Mouse (Mus musculus): ENCODE measurements around the gene Vmn1r125. TPM values are rescaled to one million over a fixed set of nuclear protein-coding genes. Genes with fewer than 3 reads are reported as not detected.
"Not testable (repeated sequence)": the region's sequence is repeated elsewhere in the genome, so short reads cannot be mapped to it uniquely, and the experiment has no call there.

Gene Vmn1r125
- polyA plus RNA-seq (2015; fragmentation: Nextera tagmentation; extraction: Ambion mirVana), result not detected in 2 replicates

DNA sequence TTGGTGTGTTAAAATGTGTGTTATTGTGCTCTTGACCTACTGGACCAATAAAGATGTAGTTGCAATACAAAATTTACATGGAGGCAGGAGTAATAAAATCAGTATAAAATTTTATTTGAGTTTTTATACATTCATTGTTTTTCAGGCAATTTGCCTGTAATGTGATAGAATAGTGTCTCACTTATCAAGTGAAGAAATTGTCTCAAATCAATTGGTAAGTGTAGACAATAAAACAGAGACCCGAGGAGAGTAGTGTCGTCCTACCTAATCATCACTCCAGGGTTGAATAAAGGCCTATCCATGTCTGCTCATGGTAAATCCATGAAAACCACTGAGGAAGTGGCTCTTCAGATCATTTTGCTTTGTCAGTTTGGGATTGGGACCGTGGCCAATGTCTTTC lies at the start of gene Vmn1r125:
Gene Vmn1r125 (plus strand): TSS at position 301 of the 400 bp plus-strand sequence.
- not testable (repeated sequence) for H3K9ac ChIP-seq; H3K27ac ChIP-seq; H3K27me3 ChIP-seq (replicated peaks); H3K36me3 ChIP-seq; ATAC-seq; H3K4me2 ChIP-seq (replicated peaks); H3K9me3 ChIP-seq; H3K4me1 ChIP-seq (replicated peaks); H3K4me3 ChIP-seq (replicated peaks)
- WGBS, result 69% methylated on average over 3 of the region's 3 CpGs

- not testable (repeated sequence) for H3K4me3 ChIP-seq (replicated peaks); ATAC-seq; H3K27ac ChIP-seq; H3K27me3 ChIP-seq (replicated peaks); H3K9ac ChIP-seq; H3K4me2 ChIP-seq (replicated peaks); H3K9me3 ChIP-seq; H3K4me1 ChIP-seq (replicated peaks); H3K36me3 ChIP-seq
- 74% methylated on average over 4 of the region's 4 CpGs for WGBS
These were observed 11.5 kb upstream of the Vmn1r125 start, which contains the start of gene Vmn1r124 for GRCm38 (mm10) chr7:21260517-21260916. Gene Vmn1r124 (minus strand): TSS chr7:21260617.

GRCm38 (mm10) chr7:21301367-21301766 lies 29.4 kb downstream of the Vmn1r125 start, which contains the start of gene Vmn1r126:
Gene Vmn1r126 (minus strand): TSS chr7:21301467.
- not testable (repeated sequence) for H3K27ac ChIP-seq; H3K9me3 ChIP-seq; H3K4me2 ChIP-seq (replicated peaks); H3K4me3 ChIP-seq (replicated peaks); H3K4me1 ChIP-seq (replicated peaks); H3K9ac ChIP-seq; ATAC-seq; H3K27me3 ChIP-seq (replicated peaks); H3K36me3 ChIP-seq
- WGBS, result no CpG with 5 or more reads among the region's 5 CpGs

- not testable (repeated sequence) for H3K4me3 ChIP-seq (replicated peaks); H3K27me3 ChIP-seq (replicated peaks); H3K27ac ChIP-seq; H3K9ac ChIP-seq; ATAC-seq; H3K4me1 ChIP-seq (replicated peaks); H3K36me3 ChIP-seq; H3K9me3 ChIP-seq; H3K4me2 ChIP-seq (replicated peaks)
- WGBS, result no CpG with 5 or more reads among the region's 3 CpGs
These were observed 47.8 kb downstream of the Vmn1r125 start, which contains the start of gene Vmn1r127 for GRCm38 (mm10) chr7:21319761-21320160. Gene Vmn1r127 (minus strand): TSS chr7:21319861.

Other genes starting within 250 kb of the Vmn1r125 start
- not detected in 2 replicates for gene Vmn1r120, start 218.4 kb upstream of the Vmn1r125 start, polyA plus RNA-seq (2015; fragmentation: Nextera tagmentation; extraction: Ambion mirVana)
- gene Vmn1r121, start 173.7 kb upstream of the Vmn1r125 start, polyA plus RNA-seq (2015; fragmentation: Nextera tagmentation; extraction: Ambion mirVana), result not detected in 2 replicates
- gene Vmn1r122, start 138.1 kb upstream of the Vmn1r125 start, polyA plus RNA-seq (2015; fragmentation: Nextera tagmentation; extraction: Ambion mirVana), result not detected in 2 replicates
- gene Vmn1r123, start 110.0 kb upstream of the Vmn1r125 start, polyA plus RNA-seq (2015; fragmentation: Nextera tagmentation; extraction: Ambion mirVana), result not detected in 2 replicates
- gene Gm5157, start 81.8 kb upstream of the Vmn1r125 start, polyA plus RNA-seq (2015; fragmentation: Nextera tagmentation; extraction: Ambion mirVana), result not detected in 2 replicates
- not detected in 2 replicates for gene Vmn1r124, start 11.6 kb upstream of the Vmn1r125 start, polyA plus RNA-seq (2015; fragmentation: Nextera tagmentation; extraction: Ambion mirVana)
- not detected in 2 replicates for gene Vmn1r126, start 29.3 kb downstream of the Vmn1r125 start, polyA plus RNA-seq (2015; fragmentation: Nextera tagmentation; extraction: Ambion mirVana)
- gene Vmn1r127, start 47.7 kb downstream of the Vmn1r125 start, polyA plus RNA-seq (2015; fragmentation: Nextera tagmentation; extraction: Ambion mirVana), result not detected in 2 replicates
- not detected in 2 replicates for gene Vmn1r128, start 77.2 kb downstream of the Vmn1r125 start, polyA plus RNA-seq (2015; fragmentation: Nextera tagmentation; extraction: Ambion mirVana)
- gene Vmn1r129, start 89.1 kb downstream of the Vmn1r125 start, polyA plus RNA-seq (2015; fragmentation: Nextera tagmentation; extraction: Ambion mirVana), result not detected in 2 replicates
- not detected in 2 replicates for gene Gm6882, start 160.6 kb downstream of the Vmn1r125 start, polyA plus RNA-seq (2015; fragmentation: Nextera tagmentation; extraction: Ambion mirVana)
- not detected in 2 replicates for gene Vmn1r130, start 239.6 kb downstream of the Vmn1r125 start, polyA plus RNA-seq (2015; fragmentation: Nextera tagmentation; extraction: Ambion mirVana)

Measured in intestine, embryonic 15.5 days (tissue).